10 mouse cellular contexts compared by ENCODE assay signal in the genomic region with DNA sequence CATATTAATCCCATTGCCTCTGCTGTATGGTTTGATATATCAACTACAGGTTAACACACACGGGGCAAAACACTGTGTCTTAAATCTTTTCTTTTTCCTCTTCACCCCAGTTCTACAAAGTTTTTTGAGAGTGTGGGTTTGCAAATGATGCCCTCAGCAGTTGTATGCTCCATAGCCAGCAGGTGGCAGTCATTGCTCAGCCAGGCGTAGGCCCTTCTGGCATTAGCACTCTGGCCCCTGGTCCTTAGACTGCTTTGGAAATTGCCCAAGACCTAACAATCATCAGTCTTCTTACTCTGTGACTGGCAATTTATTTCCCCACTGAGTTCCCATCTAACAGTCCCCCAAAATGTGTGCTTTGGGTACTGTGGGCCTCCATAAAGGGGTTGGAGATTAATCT. TPM values are rescaled to one million over a fixed set of nuclear protein-coding genes. Genes with fewer than 3 reads are reported as not detected.
DNase-seq lines count a peak whose midpoint lies in the region; ATAC-seq lines count a peak whose summit lies in the region.
"Not testable (repeated sequence)": the region's sequence is repeated elsewhere in the genome, so short reads cannot be mapped to it uniquely, and the experiment has no call there.
"Had no signal": no experiment of that assay in that cellular context is flagged by ENCODE, and none has a peak within 500 bp of the region (broad histone marks: within the 10 kb centered on the region; RNA-seq: fewer than 3 reads in every experiment).

No protein-coding gene starts in this region.

- H3K9ac ChIP-seq in forebrain, embryonic 16.5 days (replicated peaks; ENCODE audit: low read depth, low read length); hindbrain, embryonic 14.5 days; neural tube, embryonic 15.5 days (replicated peaks): not testable (repeated sequence)

- WGBS in forebrain, embryonic 16.5 days = 30% methylated on average over 1 of the region's 2 CpGs
- 70% methylated on average over 2 of the region's 2 CpGs for WGBS in hindbrain, embryonic 14.5 days
- WGBS in neural tube, embryonic 15.5 days = 18% methylated on average over 2 of the region's 2 CpGs

- not testable (repeated sequence) for H3K9me3 ChIP-seq in forebrain, embryonic 16.5 days (ENCODE audit: control insufficient read depth, low read length); hindbrain, embryonic 14.5 days (ENCODE audit: control insufficient read depth, low read length); neural tube, embryonic 15.5 days (replicated peaks)

- H3K4me1 ChIP-seq in forebrain, embryonic 16.5 days (replicated peaks; ENCODE audit: control insufficient read depth, insufficient read depth, low read length); hindbrain, embryonic 14.5 days (replicated peaks; ENCODE audit: control insufficient read depth, insufficient read depth, low read length); neural tube, embryonic 15.5 days: not testable (repeated sequence)

- not testable (repeated sequence) for H3K36me3 ChIP-seq in forebrain, embryonic 16.5 days (ENCODE audit: control insufficient read depth, insufficient read depth); hindbrain, embryonic 14.5 days (replicated peaks; ENCODE audit: control insufficient read depth, insufficient read depth); neural tube, embryonic 15.5 days

- DNase-seq in adipocyte (ENCODE audit: low spot score) = peak; percentile 50
- DNase-seq in cerebellum, postnatal 14 days = peak; percentile 6 to 24
- peak; percentile 26 for DNase-seq in hindbrain, embryonic 14.5 days (ENCODE audit: low spot score)
- peak; percentile 21 for DNase-seq in layer of hippocampus, adult 11-12 months (ENCODE audit: low spot score)
- peak; percentile 27 for DNase-seq in lung, postnatal 10 days

- H3K4me2 ChIP-seq in forebrain, embryonic 16.5 days (ENCODE audit: low read length); hindbrain, embryonic 14.5 days (replicated peaks); neural tube, embryonic 15.5 days: not testable (repeated sequence)

- H3K4me3 ChIP-seq in forebrain, embryonic 16.5 days (replicated peaks; ENCODE audit: low read length); hindbrain, embryonic 14.5 days (replicated peaks; ENCODE audit: low read length); neural tube, embryonic 15.5 days (replicated peaks): not testable (repeated sequence)

- not testable (repeated sequence) for H3K27me3 ChIP-seq in forebrain, embryonic 16.5 days (replicated peaks; ENCODE audit: control insufficient read depth, insufficient read depth, low read length); hindbrain, embryonic 14.5 days (ENCODE audit: control insufficient read depth, insufficient read depth, low read length); neural tube, embryonic 15.5 days (replicated peaks)

- peak; percentile 33; the same call in 1 of the 2 replicates for ATAC-seq in forebrain, embryonic 16.5 days
- 0 out of 2 replicates have a peak, but pooled peaks have one; percentile 34 for ATAC-seq in hindbrain, embryonic 14.5 days (ENCODE audit: low FRiP score)
- ATAC-seq in neural tube, embryonic 15.5 days (ENCODE audit: low FRiP score) = peak; percentile 72; the same call in 1 of the 2 replicates

- H3K27ac ChIP-seq in forebrain, embryonic 16.5 days (ENCODE audit: low read length); hindbrain, embryonic 14.5 days; neural tube, embryonic 15.5 days (replicated peaks): not testable (repeated sequence)

RNA-seq across cellular contexts. Expression of gene H2al1k, which starts 23.6 kb away (rescaled TPM):
- not detected in 2 replicates for polyA plus RNA-seq in forebrain, embryonic 16.5 days (2015; fragmentation: Nextera tagmentation; extraction: Ambion mirVana)
- not detected in 2 replicates for polyA plus RNA-seq in hindbrain, embryonic 14.5 days (2014; fragmentation: Nextera tagmentation; extraction: Ambion mirVana)
- polyA plus RNA-seq in neural tube, embryonic 15.5 days (2015; fragmentation: Nextera tagmentation; extraction: Ambion mirVana) = not detected in 2 replicates
- polyA plus RNA-seq: hindbrain, embryonic 12.5 days; liver, embryonic 16.5 days; midbrain, embryonic 16.5 days had no signal
